Mouse (Mus musculus): Measurements from ENCODE around the gene Npm3.

Gene Npm3

DNA sequence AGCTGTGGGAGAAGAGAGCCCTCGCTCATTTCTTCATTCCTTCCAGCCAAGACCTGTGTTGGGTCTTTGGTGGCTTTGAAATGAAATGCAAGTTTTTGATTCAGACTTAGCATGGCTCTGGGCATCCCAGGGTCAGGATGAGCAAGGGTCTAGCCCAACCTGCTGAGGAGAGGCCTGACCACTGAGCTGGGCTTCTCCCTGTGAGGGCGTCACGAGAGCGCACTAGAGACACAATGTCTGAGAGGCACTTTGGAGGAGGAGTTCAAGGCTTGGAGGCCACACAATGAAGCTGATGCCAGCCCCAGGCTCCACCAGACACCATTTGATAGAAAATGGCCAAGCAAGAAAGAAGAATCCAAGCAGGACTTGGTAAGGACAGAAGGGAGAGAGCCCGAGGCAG, 15.2 kb downstream of the Npm3 start:
- no peak for DNase-seq (ENCODE audit: low spot score)

DNA sequence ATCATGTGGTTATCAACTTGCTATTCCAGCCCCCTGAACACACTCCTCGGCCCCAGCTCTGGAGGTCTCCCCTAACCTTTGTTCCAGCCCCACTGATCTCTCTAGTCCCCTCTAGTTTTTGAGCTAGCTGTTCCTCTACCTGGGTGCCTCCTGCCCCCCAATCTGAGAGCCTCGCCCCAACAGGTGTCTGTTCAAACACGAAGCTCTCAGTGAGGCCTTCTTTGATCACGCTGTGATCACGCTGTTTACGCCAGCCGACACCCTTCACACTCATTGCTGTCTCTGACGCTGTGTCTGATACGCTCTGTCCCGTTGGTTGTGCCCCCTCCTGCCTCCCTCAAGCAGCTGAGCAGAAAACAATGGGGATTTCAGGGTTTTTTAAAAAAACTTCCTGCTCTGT, 15.8 kb downstream of the Npm3 start:
- DNase-seq (ENCODE audit: low spot score) = no peak

DNA sequence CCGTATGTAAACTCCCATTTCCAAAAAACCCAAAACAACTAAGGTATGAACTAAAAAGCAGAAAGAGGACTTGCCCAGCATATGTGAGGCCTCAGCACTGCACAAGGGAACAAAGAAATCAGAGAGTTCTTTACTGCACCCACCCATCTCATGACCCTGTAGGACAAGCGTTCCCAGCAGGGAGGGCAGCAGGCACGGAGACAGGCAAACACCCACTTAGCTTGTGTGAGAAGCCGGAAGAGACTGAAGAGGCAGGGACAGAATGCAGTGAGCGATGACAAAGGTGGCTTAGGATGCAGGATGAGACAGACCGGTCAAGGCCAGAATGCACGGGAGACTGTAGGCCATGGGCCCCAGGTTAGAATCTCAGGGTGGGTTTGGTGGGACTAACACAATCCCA, 17.7 kb downstream of the Npm3 start:
- no peak for DNase-seq (ENCODE audit: low spot score)

DNA sequence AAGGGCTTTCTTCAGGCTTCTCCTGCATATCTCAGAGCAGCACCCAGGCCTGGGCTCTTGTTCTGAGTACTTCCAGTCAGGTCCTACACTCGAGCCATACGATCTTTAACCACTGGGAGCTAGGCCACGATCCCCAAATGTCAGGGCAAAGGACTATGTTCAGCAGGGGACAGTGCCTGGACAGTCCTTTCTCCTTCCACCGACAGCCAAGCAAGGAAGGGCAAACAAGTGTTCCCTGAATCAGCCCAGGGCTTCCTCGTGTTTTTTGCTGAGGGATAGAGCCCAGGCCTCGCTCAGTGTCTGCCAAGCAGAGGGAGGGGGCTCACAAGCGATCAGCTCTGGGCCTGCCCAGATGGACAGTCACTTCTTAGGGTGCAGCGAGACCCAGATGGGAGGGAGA, 19.3 kb downstream of the Npm3 start:
- DNase-seq (ENCODE audit: low spot score) = no peak

DNA sequence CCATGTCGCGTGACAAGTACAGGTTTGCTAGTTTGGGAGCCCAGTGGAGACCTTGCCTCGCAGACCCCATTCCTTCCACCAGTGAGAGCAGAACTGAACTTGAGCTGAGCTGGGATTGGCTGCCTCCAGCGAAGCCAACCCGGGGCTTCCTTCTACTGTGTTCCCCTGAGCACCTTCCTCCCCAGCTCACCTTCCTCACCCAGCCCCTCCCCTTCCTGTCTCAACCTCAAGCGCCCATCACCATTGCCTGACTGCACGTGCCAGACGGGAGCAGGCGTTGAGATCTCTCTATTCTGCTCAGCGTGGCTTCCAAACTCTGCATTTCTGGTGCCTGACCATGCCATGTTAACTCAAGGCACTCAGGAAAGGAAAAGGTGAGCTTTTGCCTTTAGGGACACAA, 22.2 kb downstream of the Npm3 start:
- no peak for DNase-seq (ENCODE audit: low spot score)

DNA sequence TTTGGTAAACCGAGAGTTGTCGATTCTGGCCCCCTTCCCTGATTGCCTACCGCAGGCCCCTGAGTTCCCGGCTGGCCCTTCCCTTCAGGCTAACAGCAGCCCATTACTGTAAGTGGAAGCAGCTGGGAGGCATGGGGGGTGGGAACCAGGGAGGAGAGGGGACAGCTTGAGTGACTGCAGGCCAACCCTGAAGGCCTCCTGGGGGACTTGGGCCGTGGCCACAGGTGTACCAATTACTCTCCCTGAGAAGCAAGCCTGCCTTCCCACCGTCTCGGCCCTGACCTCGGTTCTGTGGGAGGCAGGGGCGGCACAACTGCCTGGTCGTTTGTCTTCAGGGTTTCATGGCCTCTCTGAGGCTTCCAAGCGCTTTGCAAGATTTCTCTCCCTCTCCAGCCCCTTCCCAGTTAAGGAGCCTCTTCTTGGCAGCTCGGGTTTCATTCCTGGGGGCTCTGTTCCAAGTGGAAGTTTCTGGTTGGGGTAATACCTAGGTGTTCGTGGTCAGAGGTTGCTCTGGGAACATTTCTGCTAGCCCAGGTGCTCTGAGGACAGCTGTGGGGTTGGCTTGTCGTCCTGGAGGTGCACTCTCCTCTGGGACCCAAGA, 23.6 kb downstream of the Npm3 start:
- no peak for DNase-seq (ENCODE audit: low spot score)

DNA sequence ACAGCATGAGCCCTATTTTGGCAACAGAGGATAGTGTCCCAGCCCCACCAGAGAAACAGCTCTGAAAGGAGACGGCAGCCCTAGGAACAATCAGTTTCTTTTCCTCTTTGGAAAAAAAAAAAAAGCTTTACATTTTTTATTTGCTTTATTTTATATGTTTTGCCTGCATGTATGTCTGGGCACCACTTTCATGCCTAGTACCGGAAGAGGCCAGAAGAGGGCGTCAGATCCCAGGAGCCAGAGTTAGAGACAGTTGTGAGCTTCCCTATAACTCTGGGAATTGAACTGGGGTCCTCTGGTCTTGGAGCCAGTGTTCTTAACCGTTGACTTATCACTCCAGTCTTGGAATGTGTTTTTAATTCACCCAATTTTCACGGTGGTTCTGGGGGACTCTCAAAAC, 27.2 kb downstream of the Npm3 start:
- no peak for DNase-seq (ENCODE audit: low spot score)

DNA sequence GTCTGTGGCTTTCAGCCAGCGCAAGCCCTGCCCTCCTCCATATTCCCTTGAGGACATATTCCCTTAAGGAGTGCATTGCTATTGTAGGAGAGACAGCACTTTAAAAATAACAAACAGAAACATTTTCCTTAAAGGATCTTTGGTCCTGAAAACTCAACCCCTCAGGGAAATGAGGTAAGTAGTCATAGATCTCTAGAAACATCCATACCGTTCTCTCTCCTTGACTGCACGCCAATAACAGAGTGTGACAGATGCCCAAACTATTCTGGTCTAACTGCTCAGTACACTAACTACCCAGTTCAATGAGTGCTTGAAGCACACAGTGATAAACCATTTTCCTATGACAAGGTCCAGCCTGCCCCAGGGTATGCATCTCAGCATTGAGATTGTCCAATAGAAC, 31.1 kb downstream of the Npm3 start:
- no peak for DNase-seq (ENCODE audit: low spot score)

DNA sequence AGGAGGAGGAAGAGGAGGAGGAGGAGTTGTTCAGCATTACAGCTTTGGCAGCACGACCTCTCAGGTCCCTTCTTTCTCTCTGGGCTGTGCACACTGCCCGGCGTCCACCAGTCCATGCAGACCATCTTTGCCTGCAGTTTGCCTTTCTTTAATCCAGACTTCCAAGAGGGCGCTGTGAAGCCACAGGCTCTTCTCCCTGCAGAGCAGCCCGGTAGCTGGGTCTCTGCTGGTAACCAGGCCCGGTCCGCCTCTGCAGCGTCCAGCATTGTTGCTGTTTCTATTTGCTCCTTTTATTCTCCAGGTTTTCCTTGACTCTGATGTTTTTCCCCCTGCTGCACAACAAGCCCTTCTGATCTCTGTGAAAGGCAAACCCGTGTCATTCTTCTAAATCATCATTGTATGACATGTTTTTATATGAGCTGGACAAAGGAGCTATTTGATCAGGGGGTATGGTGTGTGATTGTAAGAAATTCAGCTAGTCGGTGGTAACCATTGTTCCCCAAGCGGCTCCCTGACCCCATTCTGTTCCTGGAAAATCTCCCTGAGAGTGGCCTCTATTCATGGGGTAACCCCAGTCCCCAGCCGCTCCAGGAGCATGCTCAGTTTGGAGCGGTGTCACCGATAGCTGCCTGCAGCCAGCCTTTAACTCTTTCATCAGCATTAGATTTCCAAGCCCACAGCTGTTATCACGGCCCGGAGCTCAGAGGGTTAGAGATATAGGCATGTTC, 31.7 kb downstream of the Npm3 start:
- no peak for DNase-seq (ENCODE audit: low spot score)

DNA sequence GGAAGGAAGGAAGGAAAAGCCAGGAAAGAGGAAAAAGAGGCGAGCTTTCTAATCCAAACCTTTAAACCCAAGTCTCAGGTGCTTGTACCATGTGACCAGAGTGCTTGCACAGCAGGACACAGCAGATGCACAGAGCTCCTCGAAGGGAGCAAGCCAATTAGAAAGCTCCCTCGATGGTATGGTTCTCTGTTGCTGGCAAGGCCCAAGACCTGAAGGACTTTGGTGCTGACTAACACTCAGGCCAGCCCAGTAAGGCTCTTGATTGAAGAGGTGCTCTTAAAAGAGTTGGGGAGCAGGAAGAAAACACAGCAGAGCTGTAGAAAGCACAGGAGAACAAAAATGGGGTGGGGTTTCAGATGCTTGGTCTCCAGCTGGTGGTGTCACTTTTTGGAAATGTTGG, 40.7 kb downstream of the Npm3 start:
- no peak for DNase-seq (ENCODE audit: low spot score)
